Mouse (Mus musculus): Measurements from ENCODE around the gene Pnpla6.

DNA sequence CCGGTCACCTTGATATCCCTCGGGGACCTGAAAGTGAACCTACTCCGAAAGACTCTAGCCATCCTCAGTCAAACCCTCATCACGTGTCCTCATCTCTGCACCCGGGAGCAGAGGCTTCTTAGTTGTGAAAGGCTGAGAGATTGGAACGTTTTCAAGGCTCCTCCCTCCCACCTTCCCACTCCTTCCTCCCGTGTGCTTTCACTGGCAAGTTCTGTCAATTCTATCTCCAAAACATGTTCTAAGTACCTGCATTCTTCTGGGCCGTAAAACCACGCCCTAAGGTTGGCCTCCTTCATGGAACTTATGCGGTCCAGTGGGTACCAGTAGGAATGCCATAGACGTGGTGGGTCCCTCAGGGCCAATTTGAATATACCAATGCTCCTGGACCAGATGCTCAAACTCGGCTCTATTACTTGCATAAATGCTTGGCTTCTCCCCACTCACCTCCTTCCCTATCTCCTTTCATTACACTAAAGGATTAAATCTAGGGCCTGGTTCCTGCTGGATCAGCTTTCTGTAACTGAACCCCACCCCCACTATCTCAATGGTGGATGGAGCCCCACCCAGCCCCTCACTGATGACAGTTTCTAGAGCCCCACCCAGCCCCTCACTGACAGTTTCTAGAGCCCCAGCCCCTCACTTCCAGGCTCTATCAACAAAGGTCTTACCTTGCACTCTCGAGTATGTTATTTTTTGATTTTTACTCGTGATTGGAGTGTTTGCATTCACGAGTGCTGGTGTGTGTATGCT is 61.2 kb downstream of the Pnpla6 start:
- TF ChIP-seq CTCF (IDR thresholded peaks at IDR 0.05; ENCODE audit: extremely low read depth, insufficient read length, insufficient replicate concordance, low read depth, low read length) (no peak), POLR2A (IDR thresholded peaks at IDR 0.05; ENCODE audit: low read depth, low read length) (no peak)
